Mouse (Mus musculus): ENCODE measurements at regions not wholly inside any gene's neighbourhood (a gene's known extent, or its start where the extent isn't known, plus 50 kb on each side); places are given as distances from the start of the nearest gene placed in this dataset.

DNA sequence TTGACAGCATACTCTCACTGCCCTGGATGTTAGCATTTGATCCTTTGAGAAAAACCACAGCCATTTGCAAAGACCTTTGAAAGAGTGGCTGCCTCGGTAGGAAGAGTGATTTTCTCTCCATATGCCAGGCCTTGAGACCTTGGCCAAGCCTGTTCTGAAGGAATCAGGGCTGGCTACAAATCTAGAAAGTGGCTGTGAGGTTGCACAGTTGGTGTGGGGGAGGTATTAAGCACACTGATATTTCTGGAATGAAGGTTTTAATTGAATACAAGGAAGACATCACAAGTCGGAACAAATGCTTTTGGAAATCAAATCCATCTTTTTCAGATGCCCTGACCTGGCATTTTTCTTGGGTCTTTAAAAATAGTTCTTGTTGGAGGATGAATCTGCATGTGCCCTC lies 143.5 kb downstream of the Zfp706 start:
- 68% methylated on average over 2 of the region's 2 CpGs for WGBS
- no peak overlapping the region for H3K4me3 ChIP-seq (replicated peaks; ENCODE audit: control insufficient read depth, low read depth, low read length)
- no peak overlapping the region for H3K27ac ChIP-seq (ENCODE audit: control insufficient read depth, insufficient read depth, low read depth, low read length, poor library complexity)
- peaks cover 1% of the 10 kb centered on the region; the same call in 1 of the 2 replicates for H3K4me1 ChIP-seq (ENCODE audit: control insufficient read depth, insufficient read depth, low read length)
- TF ChIP-seq CTCF (IDR thresholded peaks at IDR 0.05; ENCODE audit: control insufficient read depth, insufficient read depth, low read length) (no peak), POLR2A (IDR thresholded peaks at IDR 0.05; ENCODE audit: borderline replicate concordance, control insufficient read depth, low read depth, low read length) (no peak)

GRCm38 (mm10) chr15:36858711-36859110 lies 148.9 kb downstream of the Zfp706 start:
- no peaks in the 10 kb centered on the region for H3K4me1 ChIP-seq (ENCODE audit: control insufficient read depth, insufficient read depth, low read length)

DNA sequence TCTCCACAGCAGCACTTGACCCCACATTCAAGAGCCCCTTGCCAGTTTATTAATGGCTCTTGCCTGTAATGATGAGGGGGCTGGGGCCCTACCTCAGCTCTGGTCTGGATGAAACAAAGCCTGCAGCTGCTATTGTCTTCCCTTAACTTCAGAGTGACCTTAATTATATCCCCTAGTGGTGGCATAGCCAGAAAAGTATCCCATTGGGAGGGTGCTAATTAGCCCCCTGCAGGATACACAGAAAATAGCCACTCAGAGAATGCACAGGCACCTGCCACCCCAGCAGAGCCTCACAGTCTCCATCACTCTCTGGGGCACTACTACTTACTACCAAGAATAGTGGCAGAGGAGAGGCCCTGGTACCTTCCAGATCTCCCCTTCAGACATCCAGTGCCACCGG lies 150.0 kb downstream of the Zfp706 start:
- 66% methylated on average over 1 of the region's 1 CpGs for WGBS
- no peak overlapping the region for H3K4me3 ChIP-seq (replicated peaks; ENCODE audit: control insufficient read depth, low read depth, low read length)
- no peak for TF ChIP-seq CTCF (IDR thresholded peaks at IDR 0.05; ENCODE audit: control insufficient read depth, insufficient read depth, low read length)
- no peak for TF ChIP-seq POLR2A (IDR thresholded peaks at IDR 0.05; ENCODE audit: borderline replicate concordance, control insufficient read depth, low read depth, low read length)
- H3K4me1 ChIP-seq (ENCODE audit: control insufficient read depth, insufficient read depth, low read length) = no peaks in the 10 kb centered on the region
- no peak overlapping the region for H3K27ac ChIP-seq (ENCODE audit: control insufficient read depth, insufficient read depth, low read depth, low read length, poor library complexity)

More at GRCm38 (mm10) chr15:36858711-36859110, 148.9 kb downstream of the Zfp706 start:
- 77% methylated on average over 4 of the region's 4 CpGs for WGBS
- TF ChIP-seq CTCF (IDR thresholded peaks at IDR 0.05; ENCODE audit: control insufficient read depth, insufficient read depth, low read length) = no peak
- no peak overlapping the region for H3K4me3 ChIP-seq (replicated peaks; ENCODE audit: control insufficient read depth, low read depth, low read length)
- no peak overlapping the region for H3K27ac ChIP-seq (ENCODE audit: control insufficient read depth, insufficient read depth, low read depth, low read length, poor library complexity)

GRCm38 (mm10) chr15:36855550-36856131 lies 151.9 kb downstream of the Zfp706 start:
- no peak for TF ChIP-seq POLR2A (IDR thresholded peaks at IDR 0.05; ENCODE audit: borderline replicate concordance, control insufficient read depth, low read depth, low read length)
- no peak for TF ChIP-seq CTCF (IDR thresholded peaks at IDR 0.05; ENCODE audit: control insufficient read depth, insufficient read depth, low read length)
- Histone ChIP-seq H3K4me1 (ENCODE audit: control insufficient read depth, insufficient read depth, low read length) (no peaks in the 10 kb centered on the region; the same call in 1 of the 2 replicates), H3K4me3 (replicated peaks; ENCODE audit: control insufficient read depth, low read depth, low read length) (no peak overlapping the region), H3K27ac (ENCODE audit: control insufficient read depth, insufficient read depth, low read depth, low read length, poor library complexity) (no peak overlapping the region)
- 67% methylated on average over 7 of the region's 7 CpGs for WGBS

DNA sequence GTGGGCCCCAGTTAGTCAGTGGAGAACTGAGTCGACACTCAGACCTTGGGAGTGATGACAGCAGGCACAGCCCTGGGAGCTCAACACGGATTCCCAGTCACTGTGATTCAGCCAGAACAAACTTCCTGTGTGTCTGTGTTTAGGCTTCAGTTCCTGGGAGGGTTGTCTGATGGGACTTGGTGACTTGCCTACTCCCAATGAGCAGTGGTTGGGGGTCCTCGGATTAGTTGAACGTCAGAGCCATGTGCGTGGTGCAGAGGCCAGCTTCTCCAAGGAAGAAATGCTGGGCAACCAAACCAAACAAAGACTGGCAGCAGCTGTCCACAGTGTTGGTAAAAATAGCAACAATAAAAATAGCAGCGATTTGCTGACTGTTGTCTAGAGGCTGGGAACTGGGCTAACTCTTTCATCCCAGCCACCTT lies 152.7 kb downstream of the Zfp706 start:
- 55% methylated on average over 6 of the region's 6 CpGs for WGBS
- Histone ChIP-seq H3K4me3 (replicated peaks; ENCODE audit: control insufficient read depth, low read depth, low read length) (no peak overlapping the region), H3K27ac (ENCODE audit: control insufficient read depth, insufficient read depth, low read depth, low read length, poor library complexity) (no peak overlapping the region), H3K4me1 (ENCODE audit: control insufficient read depth, insufficient read depth, low read length) (no peaks in the 10 kb centered on the region; the same call in 1 of the 2 replicates)
- TF ChIP-seq CTCF (IDR thresholded peaks at IDR 0.05; ENCODE audit: control insufficient read depth, insufficient read depth, low read length) (no peak), POLR2A (IDR thresholded peaks at IDR 0.05; ENCODE audit: borderline replicate concordance, control insufficient read depth, low read depth, low read length) (no peak)

DNA sequence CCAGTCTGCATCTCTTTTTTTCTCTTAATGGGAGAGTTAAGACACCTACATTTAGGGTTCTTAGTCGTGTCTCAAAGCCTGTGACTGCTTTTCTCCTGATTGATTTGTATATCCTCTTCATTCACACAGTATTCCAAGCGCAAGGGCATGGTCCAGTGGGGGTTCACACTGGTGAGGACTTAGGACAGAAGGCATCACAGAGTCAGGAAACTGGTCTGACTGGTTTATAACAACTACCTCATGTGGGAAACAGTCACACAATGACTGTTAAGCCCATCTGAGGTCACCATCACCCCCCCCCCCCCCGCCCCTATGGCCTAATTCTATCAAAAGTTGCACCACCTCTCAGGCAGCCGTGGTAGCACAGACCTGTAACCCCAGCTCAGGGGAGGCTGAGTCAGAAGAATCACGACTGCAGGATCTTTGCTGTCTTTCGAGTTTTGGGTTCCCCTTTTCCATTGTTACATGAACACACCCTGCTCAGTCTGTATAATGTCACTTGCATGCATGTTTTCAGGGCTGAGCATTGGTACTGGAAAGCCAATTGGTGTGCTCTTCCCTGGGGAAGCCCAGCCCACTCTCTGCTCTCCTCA lies 155.2 kb downstream of the Zfp706 start:
- no peak overlapping the region for H3K4me3 ChIP-seq (replicated peaks; ENCODE audit: control insufficient read depth, low read depth, low read length)
- TF ChIP-seq POLR2A (IDR thresholded peaks at IDR 0.05; ENCODE audit: borderline replicate concordance, control insufficient read depth, low read depth, low read length) = no peak
- TF ChIP-seq CTCF (IDR thresholded peaks at IDR 0.05; ENCODE audit: control insufficient read depth, insufficient read depth, low read length) = no peak
- 39% methylated on average over 6 of the region's 6 CpGs for WGBS
- H3K4me1 ChIP-seq (ENCODE audit: control insufficient read depth, insufficient read depth, low read length) = peaks cover 3% of the 10 kb centered on the region
- no peak overlapping the region for H3K27ac ChIP-seq (ENCODE audit: control insufficient read depth, insufficient read depth, low read depth, low read length, poor library complexity)

- H3K27ac ChIP-seq (ENCODE audit: control insufficient read depth, insufficient read depth, low read depth, low read length, poor library complexity) = no peak overlapping the region
- TF ChIP-seq POLR2A (IDR thresholded peaks at IDR 0.05; ENCODE audit: borderline replicate concordance, control insufficient read depth, low read depth, low read length) (no peak), CTCF (IDR thresholded peaks at IDR 0.05; ENCODE audit: control insufficient read depth, insufficient read depth, low read length) (no peak)
- no peak overlapping the region for H3K4me3 ChIP-seq (replicated peaks; ENCODE audit: control insufficient read depth, low read depth, low read length)
- peaks cover 3% of the 10 kb centered on the region for H3K4me1 ChIP-seq (ENCODE audit: control insufficient read depth, insufficient read depth, low read length)
- 61% methylated on average over 5 of the region's 5 CpGs for WGBS
Measured at GRCm38 (mm10) chr15:36848238-36848637, 159.3 kb downstream of the Zfp706 start.

GRCm38 (mm10) chr15:36846806-36847205 lies 160.8 kb downstream of the Zfp706 start:
- peaks cover 3% of the 10 kb centered on the region for H3K4me1 ChIP-seq (ENCODE audit: control insufficient read depth, insufficient read depth, low read length)
- H3K27ac ChIP-seq (ENCODE audit: control insufficient read depth, insufficient read depth, low read depth, low read length, poor library complexity) = no peak overlapping the region
- WGBS = 82% methylated on average over 9 of the region's 9 CpGs
- no peak for TF ChIP-seq CTCF (IDR thresholded peaks at IDR 0.05; ENCODE audit: control insufficient read depth, insufficient read depth, low read length)
- H3K4me3 ChIP-seq (replicated peaks; ENCODE audit: control insufficient read depth, low read depth, low read length) = no peak overlapping the region

All from bone marrow, adult 2 months (tissue).